Mouse (Mus musculus): ENCODE results near the gene Hcls1. TPM values are rescaled to one million over a fixed set of nuclear protein-coding genes. Genes with fewer than 3 reads are reported as not detected.

Hcls1 gene
- polyA plus RNA-seq, 1 experiment from 2014 or later, result 2.1 TPM

- peaks cover 3% of the 10 kb centered on the region; the same call in 1 of the 2 replicates for H3K36me3 ChIP-seq (ENCODE audit: control insufficient read depth, insufficient read depth, low read length)
- H3K9me3 ChIP-seq (ENCODE audit: control insufficient read depth, low read depth, low read length), result no peaks in the 10 kb centered on the region
- 42% methylated on average over 5 of the region's 5 CpGs for WGBS
- no peak overlapping the region for H3K27ac ChIP-seq (ENCODE audit: low read length)
- peaks cover 6% of the 10 kb centered on the region for H3K4me1 ChIP-seq (ENCODE audit: control insufficient read depth, insufficient read depth, low read length)
- H3K27me3 ChIP-seq (ENCODE audit: control insufficient read depth, insufficient read depth, low read length), result no peaks in the 10 kb centered on the region
- peak overlapping the region; percentile 69 for H3K9ac ChIP-seq (replicated peaks; ENCODE audit: low read depth, low read length)
- peak overlapping the region; percentile 83 for H3K4me3 ChIP-seq (ENCODE audit: low read depth, low read length)
- H3K4me2 ChIP-seq (replicated peaks; ENCODE audit: low read depth, low read length), result peak overlapping the region; percentile 79
- no peak for ATAC-seq (ENCODE audit: insufficient number of reproducible peaks, insufficient read depth, low FRiP score, low read depth)
Observed at GRCm38 (mm10) chr16:37012336-37012735, 77.6 kb downstream of the Hcls1 start.

Other genes with a start within 250 kb of the Hcls1 start
- gene Ildr1, start 241.0 kb upstream of the Hcls1 start, polyA plus RNA-seq (2014; fragmentation: Nextera tagmentation; extraction: Ambion mirVana), result 5.8 and 6.2 TPM in 2 replicates
- 7.0 and 7.9 TPM in 2 replicates for gene Slc15a2, start 150.0 kb upstream of the Hcls1 start, polyA plus RNA-seq (2014; fragmentation: Nextera tagmentation; extraction: Ambion mirVana)
- 38.7 and 45.6 TPM in 2 replicates for gene Iqcb1, start 106.6 kb upstream of the Hcls1 start, polyA plus RNA-seq (2014; fragmentation: Nextera tagmentation; extraction: Ambion mirVana)
- 1.8 and 2.1 TPM in 2 replicates for gene Eaf2, start 60.0 kb upstream of the Hcls1 start, polyA plus RNA-seq (2014; fragmentation: Nextera tagmentation; extraction: Ambion mirVana)
- 123 and 125 TPM in 2 replicates for gene Golgb1, start 59.8 kb upstream of the Hcls1 start, polyA plus RNA-seq (2014; fragmentation: Nextera tagmentation; extraction: Ambion mirVana)
- gene Fbxo40, start 55.5 kb downstream of the Hcls1 start, polyA plus RNA-seq (2014; fragmentation: Nextera tagmentation; extraction: Ambion mirVana), result not detected in 2 replicates
- gene Polq, start 76.8 kb downstream of the Hcls1 start, polyA plus RNA-seq (2014; fragmentation: Nextera tagmentation; extraction: Ambion mirVana), result 10.5 and 11.7 TPM in 2 replicates

All from stomach, embryonic 14.5 days (tissue).